Mouse (Mus musculus): ENCODE results near the gene Dpm2. TPM values are rescaled to one million over a fixed set of nuclear protein-coding genes. Genes with fewer than 3 reads are reported as not detected.

Gene Dpm2
- polyA plus RNA-seq (2012; rRNA removed), result 56.0 and 109 TPM in 2 replicates

DNA sequence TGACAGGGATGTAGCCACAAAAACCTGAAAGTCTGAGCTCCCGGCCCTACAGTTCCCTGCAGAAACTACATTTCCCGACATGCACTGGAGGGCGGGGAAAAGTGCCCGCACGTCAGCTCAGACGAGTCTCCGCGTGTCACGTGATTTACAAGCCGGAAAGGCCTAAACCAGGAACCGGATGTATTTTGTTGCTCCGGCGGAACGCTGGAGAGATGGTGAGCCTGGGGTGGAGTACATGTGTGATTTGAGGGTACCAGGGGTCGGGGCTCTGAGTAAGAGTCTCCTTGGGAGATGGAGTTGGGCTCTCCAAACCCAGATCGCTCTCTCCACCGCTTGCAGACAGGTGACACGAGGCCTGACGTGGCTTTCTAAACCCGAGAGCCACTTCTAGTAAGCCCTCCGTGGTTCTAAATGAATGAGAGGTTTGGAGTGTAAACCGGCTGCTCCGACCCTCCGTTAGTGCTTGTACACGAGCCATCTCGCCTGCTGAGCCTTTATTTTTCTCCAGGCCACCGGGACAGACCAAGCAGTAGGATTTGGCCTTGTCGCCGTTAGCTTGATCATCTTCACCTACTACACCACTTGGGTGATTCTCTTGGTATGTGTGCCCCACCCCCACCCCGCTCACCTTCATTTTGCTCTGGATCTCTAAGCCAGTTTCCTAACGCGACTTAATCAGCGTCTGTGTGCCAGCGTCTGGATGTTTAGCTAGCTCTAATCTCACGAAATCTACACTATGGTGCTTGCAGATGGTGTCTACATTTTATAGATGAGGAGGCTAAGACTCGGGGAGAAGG lies at the start of gene Dpm2:
Gene Dpm2 (plus strand): TSS at position 161 of the 797 bp plus-strand sequence.

DNA sequence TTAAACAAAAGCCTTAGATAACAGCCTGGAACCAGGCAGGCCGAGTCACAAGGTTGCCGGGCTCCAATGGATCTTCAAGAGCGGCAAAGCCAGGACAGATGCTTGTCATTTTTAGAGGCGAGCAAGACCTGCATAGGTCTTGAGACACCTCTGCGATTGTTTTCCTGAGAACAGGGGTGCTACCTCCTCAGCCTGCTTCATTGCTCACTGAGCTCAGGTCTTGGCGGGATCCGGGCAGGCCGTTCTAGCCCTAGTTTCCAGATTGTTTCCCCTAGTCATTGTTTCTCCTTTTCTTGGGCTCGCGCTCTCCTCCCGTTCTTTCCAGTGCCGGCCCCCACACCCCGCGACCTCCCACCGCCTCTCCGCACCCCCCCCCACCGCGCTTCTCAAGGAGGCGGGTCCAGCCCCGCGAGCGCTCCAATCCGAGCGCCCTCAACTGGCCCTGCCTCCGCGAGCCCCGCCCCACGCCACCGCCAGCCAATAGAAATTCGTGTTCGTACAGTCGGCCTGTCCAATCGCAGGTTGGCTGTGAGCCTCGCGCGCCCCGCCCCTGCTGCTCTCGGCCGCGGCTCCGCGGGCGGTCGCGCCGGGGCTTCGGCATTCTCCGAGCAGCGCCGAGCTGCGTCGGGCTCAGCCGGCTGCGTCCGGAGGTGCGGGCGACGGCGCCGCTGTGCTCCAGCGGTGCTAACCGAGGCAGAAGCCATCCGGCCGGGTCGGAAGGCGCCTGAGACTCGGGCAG lies 35.8 kb upstream of the Dpm2 start, which contains the start of gene Fam102a:
Gene Fam102a (plus strand): TSS at position 600 of the 739 bp plus-strand sequence.

DNA sequence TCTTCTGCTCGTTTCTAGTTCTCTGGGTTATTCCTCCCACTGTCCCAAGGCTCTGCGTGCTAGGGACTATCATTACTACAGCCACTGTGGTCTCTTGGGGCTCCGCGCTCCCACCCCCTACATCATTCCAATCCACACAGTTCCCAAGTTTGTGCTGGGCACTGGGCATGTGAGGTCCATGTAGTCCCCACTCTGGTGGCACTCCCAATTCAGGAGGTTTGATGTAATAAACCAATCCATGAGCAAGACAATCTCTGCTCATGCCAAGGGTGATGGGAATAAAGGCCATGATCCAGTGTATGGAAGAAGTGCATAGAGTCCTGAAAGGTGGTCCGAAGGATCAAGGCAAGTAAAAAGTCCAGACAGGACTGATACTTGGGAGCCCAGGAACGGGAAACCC lies 3.8 kb downstream of the Dpm2 start, which contains the start of gene Pip5kl1:
Gene Pip5kl1 (plus strand): TSS at position 301 of the 400 bp plus-strand sequence.

DNA sequence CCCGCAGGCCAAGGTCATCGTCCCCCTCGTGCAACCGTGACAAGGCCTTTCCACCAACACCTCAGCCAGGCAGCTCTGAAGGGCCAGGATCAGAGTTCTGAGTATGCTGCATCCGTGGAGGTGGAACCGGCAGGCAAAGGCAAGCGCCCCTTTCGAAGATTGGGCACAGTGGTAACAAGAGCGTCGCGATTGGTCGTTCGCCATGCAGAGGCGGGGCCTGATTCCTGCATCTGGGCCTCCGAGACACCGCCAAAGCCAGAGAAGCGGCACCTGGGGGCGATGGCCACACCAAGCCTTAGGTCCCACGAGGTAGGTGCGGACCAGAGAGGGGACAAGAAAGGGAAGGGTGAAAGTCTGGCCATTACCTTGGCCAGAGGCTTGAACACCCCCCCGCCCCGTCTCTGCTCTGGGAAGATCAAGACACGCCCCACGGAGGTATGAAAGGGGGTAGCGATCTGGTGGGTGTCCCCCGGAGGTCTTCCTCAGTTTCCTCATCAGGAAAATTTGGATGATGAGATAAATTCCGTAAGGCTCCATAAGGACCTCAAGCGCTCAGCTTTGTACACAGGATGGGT lies 5.0 kb downstream of the Dpm2 start, which contains the start of gene 9430097D07Rik:
Gene 9430097D07Rik (minus strand): TSS at position 99 of the 575 bp plus-strand sequence.

DNA sequence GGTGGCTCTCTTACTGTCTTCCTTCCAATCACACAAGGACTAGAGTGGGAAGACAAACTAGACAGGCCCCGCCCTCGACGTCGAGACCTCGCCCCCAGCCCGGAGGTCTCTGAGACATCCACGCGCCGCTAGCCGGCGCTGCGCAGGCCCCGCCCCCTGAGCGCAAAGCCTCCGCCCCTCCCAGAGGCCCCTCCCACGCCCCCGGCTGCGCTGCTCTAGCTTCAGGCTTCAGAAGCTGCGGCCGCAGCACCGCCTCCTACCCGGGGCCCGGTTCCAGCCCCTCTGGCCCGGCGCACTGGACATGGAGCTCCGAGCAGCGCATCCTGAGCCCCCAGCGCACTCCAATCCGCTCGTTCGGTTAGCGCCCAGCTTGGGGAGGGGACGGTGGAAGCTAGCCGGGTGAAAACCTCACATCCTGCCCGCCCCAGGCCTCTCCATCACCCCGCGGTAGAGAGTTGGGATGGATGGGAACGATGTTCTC lies 16.3 kb downstream of the Dpm2 start, which contains the start of gene St6galnac4:
Gene St6galnac4 (plus strand): TSS at position 225 of the 481 bp plus-strand sequence.

DNA sequence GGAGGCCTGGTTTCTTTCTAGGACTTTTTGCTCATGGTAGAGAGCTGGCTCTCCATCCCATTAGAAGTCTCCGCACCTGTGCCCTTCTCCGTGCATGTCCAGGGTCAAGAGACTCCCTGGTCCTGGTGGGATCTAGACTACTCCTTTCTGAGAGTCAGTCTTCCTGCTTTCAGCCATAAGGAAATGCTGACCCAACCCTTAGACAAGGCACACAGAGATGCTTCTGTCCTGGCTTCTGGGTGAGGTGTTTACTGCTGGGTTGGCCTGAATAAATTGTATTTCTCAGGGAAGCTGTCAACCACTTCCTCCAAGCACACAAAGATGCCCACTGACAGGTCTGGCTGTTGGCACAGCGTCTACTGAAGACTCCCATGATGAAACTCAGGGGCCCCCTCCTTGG lies 28.8 kb downstream of the Dpm2 start, which contains the start of gene St6galnac6:
Gene St6galnac6 (plus strand): TSS at position 301 of the 400 bp plus-strand sequence.

DNA sequence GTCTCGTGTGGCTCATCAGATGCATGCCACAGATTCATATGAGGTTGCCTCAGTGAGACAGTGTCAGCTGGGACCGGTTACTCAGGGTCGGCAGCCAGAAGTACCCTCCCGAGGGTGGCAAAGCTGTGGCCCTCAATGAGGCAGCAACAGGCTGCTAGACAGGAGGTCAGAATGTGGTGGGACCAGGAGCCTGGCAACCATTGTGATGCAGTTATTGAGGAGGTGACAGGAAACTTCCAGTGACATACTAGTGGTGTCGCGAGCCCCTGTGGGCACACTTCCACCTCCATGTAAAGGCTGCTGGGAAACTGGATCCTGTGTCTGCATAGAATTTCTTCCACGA lies 50.8 kb downstream of the Dpm2 start, which contains the start of gene Ak1:
Gene Ak1 (plus strand): TSS at position 242 of the 343 bp plus-strand sequence.

Other genes with a start within 250 kb of the Dpm2 start
- 158 and 181 TPM in 2 replicates for gene Ciz1, start 218.5 kb upstream of the Dpm2 start, polyA plus RNA-seq (2012; rRNA removed)
- 53.2 and 117 TPM in 2 replicates for gene Dnm1, start 217.5 kb upstream of the Dpm2 start, polyA plus RNA-seq (2012; rRNA removed)
- gene 1110008P14Rik, start 188.9 kb upstream of the Dpm2 start, polyA plus RNA-seq (2012; rRNA removed), result 21.5 and 43.1 TPM in 2 replicates
- 0.80 and 0.90 TPM in 2 replicates for gene Lcn2, start 182.6 kb upstream of the Dpm2 start, polyA plus RNA-seq (2012; rRNA removed)
- 22.1 and 31.9 TPM in 2 replicates for gene Ptges2, start 175.0 kb upstream of the Dpm2 start, polyA plus RNA-seq (2012; rRNA removed)
- 2.7 and 3.6 TPM in 2 replicates for gene Naif1, start 120.4 kb upstream of the Dpm2 start, polyA plus RNA-seq (2012; rRNA removed)
- gene Slc25a25, start 119.4 kb upstream of the Dpm2 start, polyA plus RNA-seq (2012; rRNA removed), result 23.9 and 24.1 TPM in 2 replicates
- 9.0 and 12.9 TPM in 2 replicates for gene Fam102a, start 35.5 kb upstream of the Dpm2 start, polyA plus RNA-seq (2012; rRNA removed)
- 3.0 and 4.0 TPM in 2 replicates for gene Pip5kl1, start 3.9 kb downstream of the Dpm2 start, polyA plus RNA-seq (2012; rRNA removed)
- gene 9430097D07Rik, start 4.8 kb downstream of the Dpm2 start, polyA plus RNA-seq (2012; rRNA removed), result 0.17 TPM in 1 of 2 replicates, not detected in the other
- 11.2 and 17.1 TPM in 2 replicates for gene St6galnac4, start 16.2 kb downstream of the Dpm2 start, polyA plus RNA-seq (2012; rRNA removed)
- gene St6galnac6, start 28.9 kb downstream of the Dpm2 start, polyA plus RNA-seq (2012; rRNA removed), result 11.2 and 18.9 TPM in 2 replicates
- 16.9 and 20.1 TPM in 2 replicates for gene Ak1, start 50.9 kb downstream of the Dpm2 start, polyA plus RNA-seq (2012; rRNA removed)
- 12.2 and 24.3 TPM in 2 replicates for gene Eng, start 75.7 kb downstream of the Dpm2 start, polyA plus RNA-seq (2012; rRNA removed)
- gene Fpgs, start 133.3 kb downstream of the Dpm2 start, polyA plus RNA-seq (2012; rRNA removed), result 33.0 and 37.9 TPM in 2 replicates
- 172 and 189 TPM in 2 replicates for gene Cdk9, start 142.2 kb downstream of the Dpm2 start, polyA plus RNA-seq (2012; rRNA removed)
- 17.9 and 30.9 TPM in 2 replicates for gene Sh2d3c, start 150.2 kb downstream of the Dpm2 start, polyA plus RNA-seq (2012; rRNA removed)
- 1.4 and 1.5 TPM in 2 replicates for gene 6330409D20Rik, start 170.2 kb downstream of the Dpm2 start, polyA plus RNA-seq (2012; rRNA removed)
- 53.3 and 64.5 TPM in 2 replicates for gene Tor2a, start 186.4 kb downstream of the Dpm2 start, polyA plus RNA-seq (2012; rRNA removed)
- gene Ttc16, start 204.8 kb downstream of the Dpm2 start, polyA plus RNA-seq (2012; rRNA removed), result 0.54 and 0.72 TPM in 2 replicates
- 8.9 and 13.2 TPM in 2 replicates for gene Ptrh1, start 204.9 kb downstream of the Dpm2 start, polyA plus RNA-seq (2012; rRNA removed)
- gene Cfap157, start 213.6 kb downstream of the Dpm2 start, polyA plus RNA-seq (2012; rRNA removed), result 0.20 and 0.28 TPM in 2 replicates

Data from central nervous system, embryonic 11.5 days (tissue).